Mouse (Mus musculus): ENCODE results near the gene Slc48a1. TPM values are rescaled to one million over a fixed set of nuclear protein-coding genes. Genes with fewer than 3 reads are reported as not detected.

Gene Slc48a1
- polyA plus RNA-seq, 1 experiment from 2014 or later = 58.7 TPM

DNA sequence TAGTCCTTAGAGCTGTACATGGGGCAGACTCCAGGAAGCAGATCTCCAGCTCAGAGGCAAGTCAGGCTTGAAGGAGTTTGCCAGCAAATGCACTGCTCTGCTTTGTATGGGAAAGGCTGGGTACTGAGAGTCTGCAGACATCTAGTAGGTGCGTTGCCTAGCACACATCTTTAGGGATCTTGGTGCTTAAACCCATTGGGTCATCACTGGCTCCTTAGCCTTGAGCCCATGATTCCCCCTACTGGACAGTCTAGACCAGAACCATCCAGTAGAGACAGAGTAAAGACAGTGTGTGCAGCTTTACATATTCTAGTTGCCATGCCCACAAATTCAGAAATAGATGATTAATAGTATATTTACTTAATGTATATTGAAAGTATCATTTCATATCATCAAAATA lies 62.5 kb downstream of the Slc48a1 start:
- 74% methylated on average over 1 of the region's 1 CpGs for WGBS
- H3K36me3 ChIP-seq = no peaks in the 10 kb centered on the region
- H3K27me3 ChIP-seq = no peaks in the 10 kb centered on the region
- H3K9ac ChIP-seq = no peak overlapping the region
- peak overlapping the region; percentile 71 for H3K27ac ChIP-seq
- H3K4me1 ChIP-seq = peaks cover 47% of the 10 kb centered on the region
- H3K4me2 ChIP-seq = no peak overlapping the region
- H3K9me3 ChIP-seq = no peaks in the 10 kb centered on the region
- H3K4me3 ChIP-seq = no peak overlapping the region
- ATAC-seq (ENCODE audit: insufficient number of reproducible peaks, low FRiP score, low TSS enrichment, low read depth) = no peak

DNA sequence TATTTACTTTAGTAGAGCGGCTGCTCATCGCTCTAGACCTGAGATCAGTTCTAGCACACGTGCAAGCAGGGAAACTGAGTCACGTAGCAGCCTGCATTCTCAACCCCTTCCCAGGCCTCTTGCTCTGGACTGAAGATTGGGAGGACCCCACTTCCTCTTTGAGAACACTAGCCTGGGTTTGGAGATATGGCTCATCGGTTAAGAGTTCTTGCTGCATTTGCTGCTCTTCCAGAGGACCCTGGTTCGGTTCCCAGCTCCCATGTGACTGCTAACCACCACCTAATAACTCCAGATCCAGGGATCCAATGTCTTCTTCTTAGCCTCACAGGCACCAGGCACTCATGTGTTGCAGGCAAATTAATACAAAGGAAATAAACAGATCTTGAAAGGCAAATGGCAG lies 63.1 kb downstream of the Slc48a1 start:
- Histone ChIP-seq H3K9ac (no peak overlapping the region), H3K4me3 (no peak overlapping the region)

DNA sequence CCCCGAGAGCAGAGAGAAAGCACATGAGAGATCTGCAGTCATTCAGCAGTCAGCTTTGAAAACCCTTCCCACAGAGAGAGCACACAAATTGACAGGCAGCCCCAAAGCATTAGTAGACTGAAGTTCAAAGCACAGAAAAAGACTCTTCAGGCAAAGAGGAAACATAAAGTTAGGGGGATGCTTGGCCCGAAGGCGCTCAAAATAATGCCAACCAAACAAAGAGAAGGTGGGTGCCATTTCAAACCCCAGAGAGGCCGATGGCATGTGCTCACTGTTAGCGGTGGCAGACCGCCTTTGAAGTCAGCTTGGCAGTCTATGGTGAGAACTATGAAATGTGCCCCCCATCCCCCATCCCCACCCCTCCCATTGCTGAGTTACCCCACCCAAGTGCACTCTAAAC lies 63.7 kb downstream of the Slc48a1 start:
- 80% methylated on average over 6 of the region's 6 CpGs for WGBS
- ATAC-seq (ENCODE audit: insufficient number of reproducible peaks, low FRiP score, low TSS enrichment, low read depth) = no peak
- no peak overlapping the region for H3K4me3 ChIP-seq
- no peak overlapping the region for H3K9ac ChIP-seq
- no peaks in the 10 kb centered on the region for H3K36me3 ChIP-seq
- peaks cover 35% of the 10 kb centered on the region for H3K4me1 ChIP-seq
- H3K4me2 ChIP-seq = no peak overlapping the region
- H3K27ac ChIP-seq = no peak overlapping the region
- no peaks in the 10 kb centered on the region for H3K9me3 ChIP-seq
- no peaks in the 10 kb centered on the region for H3K27me3 ChIP-seq

More for the DNA sequence above, 63.1 kb downstream of the Slc48a1 start:
- H3K4me2 ChIP-seq = no peak overlapping the region
- H3K4me1 ChIP-seq = peaks cover 42% of the 10 kb centered on the region
- H3K27ac ChIP-seq = no peak overlapping the region
- no peaks in the 10 kb centered on the region for H3K27me3 ChIP-seq
- WGBS = 93% methylated on average over 6 of the region's 6 CpGs
- ATAC-seq (ENCODE audit: insufficient number of reproducible peaks, low FRiP score, low TSS enrichment, low read depth) = no peak
- H3K9me3 ChIP-seq = no peaks in the 10 kb centered on the region
- no peaks in the 10 kb centered on the region for H3K36me3 ChIP-seq

Other genes starting within 250 kb of the Slc48a1 start
- 20.8 and 21.2 TPM in 2 replicates for gene Rpap3, start 72.7 kb upstream of the Slc48a1 start, polyA plus RNA-seq (2015; fragmentation: Nextera tagmentation; extraction: Ambion mirVana)
- gene Endou, start 47.2 kb upstream of the Slc48a1 start, polyA plus RNA-seq (2015; fragmentation: Nextera tagmentation; extraction: Ambion mirVana) = 60.0 and 68.0 TPM in 2 replicates
- gene Rapgef3, start 10.5 kb upstream of the Slc48a1 start, polyA plus RNA-seq (2015; fragmentation: Nextera tagmentation; extraction: Ambion mirVana) = 9.8 and 10.7 TPM in 2 replicates
- 33.5 and 34.1 TPM in 2 replicates for gene Hdac7, start 66.0 kb downstream of the Slc48a1 start, polyA plus RNA-seq (2015; fragmentation: Nextera tagmentation; extraction: Ambion mirVana)
- gene Vdr, start 132.1 kb downstream of the Slc48a1 start, polyA plus RNA-seq (2015; fragmentation: Nextera tagmentation; extraction: Ambion mirVana) = 3.4 and 4.2 TPM in 2 replicates
- 48.8 and 51.3 TPM in 2 replicates for gene Tmem106c, start 185.7 kb downstream of the Slc48a1 start, polyA plus RNA-seq (2015; fragmentation: Nextera tagmentation; extraction: Ambion mirVana)
- 807 and 885 TPM in 2 replicates for gene Col2a1, start 226.2 kb downstream of the Slc48a1 start, polyA plus RNA-seq (2015; fragmentation: Nextera tagmentation; extraction: Ambion mirVana)

Data from limb, embryonic 15.5 days (tissue).